ENCODE assay signal across 7 mouse cellular contexts in genomic region chr11:98035977-98036377, GRCm38 (mm10). TPM values are rescaled to one million over a fixed set of nuclear protein-coding genes. Genes with fewer than 3 reads are reported as not detected.
DNase-seq lines count a peak whose midpoint lies in the region; ATAC-seq and TF ChIP-seq lines count a peak whose summit lies in the region.

No protein-coding gene starts in this region.

- H3ac ChIP-seq in C2C12 (ENCODE audit: control insufficient read depth, insufficient read length, low read depth), result peak overlapping the region; percentile 27

- TF ChIP-seq CTCF in C2C12 (IDR thresholded peaks at IDR 0.05; ENCODE audit: control insufficient read depth, insufficient read depth, insufficient read length), result no peak
- TF ChIP-seq CTCF in G1E (IDR thresholded peaks at IDR 0.05; ENCODE audit: low read depth, low read length), result no peak

- under 1% methylated on average over 27 of the region's 27 CpGs for WGBS in heart, embryonic 13.5 days
- WGBS in limb, embryonic 15.5 days, result 4% methylated on average over 27 of the region's 27 CpGs
- 0% methylated on average over 26 of the region's 27 CpGs for WGBS in neural tube, embryonic 11.5 days

- H3K9ac ChIP-seq in heart, embryonic 13.5 days, result peak overlapping the region; percentile 74
- 0 out of 2 replicates have a peak overlapping the region, but pooled peaks have one; percentile 8 for H3K9ac ChIP-seq in limb, embryonic 15.5 days
- H3K9ac ChIP-seq in neural tube, embryonic 11.5 days (ENCODE audit: low read length), result peak overlapping the region; percentile 37

- H3K36me3 ChIP-seq in C2C12 (ENCODE audit: control insufficient read depth, insufficient read depth) (peaks cover 54% of the 10 kb centered on the region), G1E (replicated peaks) (peaks cover 14% of the 10 kb centered on the region)
- peaks cover 4% of the 10 kb centered on the region for H3K36me3 ChIP-seq in heart, embryonic 13.5 days
- peaks cover 4% of the 10 kb centered on the region for H3K36me3 ChIP-seq in limb, embryonic 15.5 days
- no peaks in the 10 kb centered on the region for H3K36me3 ChIP-seq in neural tube, embryonic 11.5 days (ENCODE audit: control insufficient read depth, insufficient read depth, low read length)

- H3K79me2 ChIP-seq in C2C12 (ENCODE audit: control insufficient read depth, insufficient read depth), result no peaks in the 10 kb centered on the region

- no peaks in the 10 kb centered on the region for H3K9me3 ChIP-seq in G1E (replicated peaks)
- no peaks in the 10 kb centered on the region for H3K9me3 ChIP-seq in heart, embryonic 13.5 days
- H3K9me3 ChIP-seq in limb, embryonic 15.5 days, result no peaks in the 10 kb centered on the region
- no peaks in the 10 kb centered on the region for H3K9me3 ChIP-seq in neural tube, embryonic 11.5 days (ENCODE audit: control insufficient read depth, low read length)

- H3K4me1 ChIP-seq in G1E (ENCODE audit: insufficient read depth, low read depth, low read length), result peaks cover 22% of the 10 kb centered on the region
- peaks cover 22% of the 10 kb centered on the region for H3K4me1 ChIP-seq in heart, embryonic 13.5 days
- peaks cover 28% of the 10 kb centered on the region for H3K4me1 ChIP-seq in limb, embryonic 15.5 days
- peaks cover 17% of the 10 kb centered on the region for H3K4me1 ChIP-seq in neural tube, embryonic 11.5 days (ENCODE audit: control insufficient read depth, insufficient read depth, low read length)

- no peak for DNase-seq in G1E (ENCODE audit: low spot score)
- DNase-seq in cerebellum, postnatal 36 days, result peak; percentile 67 to 71
- peak; percentile 77 for DNase-seq in neural tube, embryonic 11.5 days (ENCODE audit: low spot score)
- no peak for DNase-seq in layer of hippocampus, adult 9-11 months

- H3K4me3 ChIP-seq in C2C12 (ENCODE audit: insufficient read depth, poor library complexity, severe bottlenecking) (no peak overlapping the region), G1E (ENCODE audit: low read depth, low read length) (peak overlapping the region; percentile 57; the same call in 1 of the 2 replicates)
- H3K4me3 ChIP-seq in heart, embryonic 13.5 days, result peak overlapping the region; percentile 48
- H3K4me3 ChIP-seq in limb, embryonic 15.5 days, result peak overlapping the region; percentile 31
- H3K4me3 ChIP-seq in neural tube, embryonic 11.5 days (ENCODE audit: low read depth, low read length), result peak overlapping the region; percentile 23

- no peak overlapping the region for H3K27ac ChIP-seq in heart, embryonic 13.5 days (replicated peaks)
- H3K27ac ChIP-seq in limb, embryonic 15.5 days, result no peak overlapping the region
- peak overlapping the region; percentile 35; the same call in 1 of the 2 replicates for H3K27ac ChIP-seq in neural tube, embryonic 11.5 days (ENCODE audit: low read depth, low read length)

- ATAC-seq in G1E (ENCODE audit: extremely low read depth, insufficient number of reproducible peaks, low FRiP score, poor library complexity, severe bottlenecking), result no peak
- peak; percentile 39; the same call in 1 of the 2 replicates for ATAC-seq in heart, embryonic 13.5 days (ENCODE audit: extremely low read depth, insufficient number of reproducible peaks, low FRiP score, low TSS enrichment)
- peak; percentile 41 for ATAC-seq in limb, embryonic 15.5 days (ENCODE audit: insufficient number of reproducible peaks, low FRiP score, low TSS enrichment, low read depth)
- ATAC-seq in neural tube, embryonic 11.5 days (ENCODE audit: insufficient read depth, low FRiP score, low TSS enrichment), result peak; percentile 58

- peak overlapping the region; percentile 79 for H3K4me2 ChIP-seq in heart, embryonic 13.5 days
- peak overlapping the region; percentile 61 for H3K4me2 ChIP-seq in limb, embryonic 15.5 days
- H3K4me2 ChIP-seq in neural tube, embryonic 11.5 days (ENCODE audit: low read depth), result peak overlapping the region; percentile 57

- no peaks in the 10 kb centered on the region for H3K79me3 ChIP-seq in C2C12 (ENCODE audit: low read depth)

- H3K27me3 ChIP-seq in C2C12 (ENCODE audit: control insufficient read depth, insufficient read depth, insufficient read length), result no peaks in the 10 kb centered on the region
- H3K27me3 ChIP-seq in G1E (ENCODE audit: insufficient read depth, low read length), result peaks cover 57% of the 10 kb centered on the region
- peaks cover 31% of the 10 kb centered on the region for H3K27me3 ChIP-seq in heart, embryonic 13.5 days (replicated peaks)
- H3K27me3 ChIP-seq in limb, embryonic 15.5 days, result peaks cover 14% of the 10 kb centered on the region
- H3K27me3 ChIP-seq in neural tube, embryonic 11.5 days (ENCODE audit: control insufficient read depth, insufficient read depth, low read length), result peaks cover 2% of the 10 kb centered on the region; the same call in 1 of the 2 replicates

TF ChIP-seq in C2C12, 6 proteins besides CTCF, POLR2A, EP300 and RAD21:
- no peak for TF ChIP-seq CEBPB (IDR thresholded peaks at IDR 0.05; ENCODE audit: low read depth)
- TF ChIP-seq FOSL1 (IDR thresholded peaks at IDR 0.05; ENCODE audit: insufficient read depth, low read length, poor library complexity, severe bottlenecking), result peak; percentile 36
- no peak for TF ChIP-seq USF1 (IDR thresholded peaks at IDR 0.05; ENCODE audit: low read depth)
- peak; percentile 52 for TF ChIP-seq MYOD1 (IDR thresholded peaks at IDR 0.05; ENCODE audit: control insufficient read depth, insufficient read length, low read depth)
- TF ChIP-seq MAX (IDR thresholded peaks at IDR 0.05), result peak; percentile 55
- no peak for TF ChIP-seq MYOG (IDR thresholded peaks at IDR 0.05; ENCODE audit: control insufficient read depth, extremely low read depth, insufficient read length)

RNA-seq across cellular contexts. Expression of gene Rpl19, which starts 9.5 kb away (rescaled TPM):
- polyA plus RNA-seq in C2C12 (2012; fragmentation: generic; extraction: Trizol), result 3,682 TPM
- total RNA-seq in G1E (2014; fragmentation: Nextera tagmentation), result 3,100 and 3,267 TPM in 2 replicates
- 2,161 and 2,395 TPM in 2 replicates for total RNA-seq in G1E (2017)
- polyA plus RNA-seq in G1E (2012), result 2,216 and 2,673 TPM in 2 replicates
- polyA plus RNA-seq in heart, embryonic 13.5 days (2015; fragmentation: Nextera tagmentation; extraction: Ambion mirVana), result 676 and 751 TPM in 2 replicates
- polyA plus RNA-seq in limb, embryonic 15.5 days (2015; fragmentation: Nextera tagmentation; extraction: Ambion mirVana), result 1,005 and 1,062 TPM in 2 replicates
- 926 and 968 TPM in 2 replicates for polyA plus RNA-seq in neural tube, embryonic 11.5 days (2014; fragmentation: Nextera tagmentation; extraction: Ambion mirVana)

RNA-seq across cellular contexts. Expression of gene Cacnb1, which starts 13.1 kb away (rescaled TPM):
- 6.1 TPM for polyA plus RNA-seq in C2C12 (2012; fragmentation: generic; extraction: Trizol)
- total RNA-seq in G1E (2014; fragmentation: Nextera tagmentation), result 1.4 TPM in 1 of 2 replicates, not detected in the other
- total RNA-seq in G1E (2017), result 0.05 and 0.41 TPM in 2 replicates
- polyA plus RNA-seq in G1E (2012), result 0.61 and 0.63 TPM in 2 replicates
- polyA plus RNA-seq in heart, embryonic 13.5 days (2015; fragmentation: Nextera tagmentation; extraction: Ambion mirVana), result 6.0 and 6.7 TPM in 2 replicates
- polyA plus RNA-seq in limb, embryonic 15.5 days (2015; fragmentation: Nextera tagmentation; extraction: Ambion mirVana), result 19.6 and 31.1 TPM in 2 replicates
- 15.2 and 15.8 TPM in 2 replicates for polyA plus RNA-seq in neural tube, embryonic 11.5 days (2014; fragmentation: Nextera tagmentation; extraction: Ambion mirVana)

RNA-seq across cellular contexts. Expression of gene Stac2, which starts 17.3 kb away (rescaled TPM):
- 34.6 TPM for polyA plus RNA-seq in C2C12 (2012; fragmentation: generic; extraction: Trizol)
- total RNA-seq in G1E (2014; fragmentation: Nextera tagmentation), result not detected in 2 replicates
- 0.05 TPM in 1 of 2 replicates, not detected in the other for total RNA-seq in G1E (2017)
- not detected in 2 replicates for polyA plus RNA-seq in G1E (2012)
- 0.83 and 0.84 TPM in 2 replicates for polyA plus RNA-seq in heart, embryonic 13.5 days (2015; fragmentation: Nextera tagmentation; extraction: Ambion mirVana)
- polyA plus RNA-seq in limb, embryonic 15.5 days (2015; fragmentation: Nextera tagmentation; extraction: Ambion mirVana), result 0.68 TPM in 2 replicates
- 6.6 and 6.8 TPM in 2 replicates for polyA plus RNA-seq in neural tube, embryonic 11.5 days (2014; fragmentation: Nextera tagmentation; extraction: Ambion mirVana)

RNA-seq across cellular contexts. Expression of gene Arl5c, which starts 40.0 kb away (rescaled TPM):
- 0.54 TPM for polyA plus RNA-seq in C2C12 (2012; fragmentation: generic; extraction: Trizol)
- total RNA-seq in G1E (2014; fragmentation: Nextera tagmentation), result not detected in 2 replicates
- total RNA-seq in G1E (2017), result 0.44 TPM in 1 of 2 replicates, not detected in the other
- not detected in 2 replicates for polyA plus RNA-seq in G1E (2012)
- polyA plus RNA-seq in heart, embryonic 13.5 days (2015; fragmentation: Nextera tagmentation; extraction: Ambion mirVana), result 4.6 and 5.1 TPM in 2 replicates
- 13.8 and 16.4 TPM in 2 replicates for polyA plus RNA-seq in limb, embryonic 15.5 days (2015; fragmentation: Nextera tagmentation; extraction: Ambion mirVana)
- polyA plus RNA-seq in neural tube, embryonic 11.5 days (2014; fragmentation: Nextera tagmentation; extraction: Ambion mirVana), result 10.6 and 14.1 TPM in 2 replicates

RNA-seq across cellular contexts. Expression of gene Plxdc1, which starts 49.7 kb away (rescaled TPM):
- polyA plus RNA-seq in C2C12 (2012; fragmentation: generic; extraction: Trizol) (0.25 TPM), G1E (2012) (0.03 TPM in 2 replicates)
- total RNA-seq in G1E (2014; fragmentation: Nextera tagmentation) (not detected in 2 replicates), G1E (2017) (0.06 and 0.11 TPM in 2 replicates)
- polyA plus RNA-seq in heart, embryonic 13.5 days (2015; fragmentation: Nextera tagmentation; extraction: Ambion mirVana), result 0.23 and 0.44 TPM in 2 replicates
- 1.7 TPM in 2 replicates for polyA plus RNA-seq in limb, embryonic 15.5 days (2015; fragmentation: Nextera tagmentation; extraction: Ambion mirVana)
- polyA plus RNA-seq in neural tube, embryonic 11.5 days (2014; fragmentation: Nextera tagmentation; extraction: Ambion mirVana), result 0.24 TPM in 1 of 2 replicates, not detected in the other

Comparison
In these comparisons a context has a peak if more than half of its experiments do, and no peak if none do; other contexts are left out.
1. DNase-seq: peak in cerebellum, postnatal 36 days (2 of 2) and neural tube, embryonic 11.5 days (single experiment); none in G1E (single experiment) and layer of hippocampus, adult 9-11 months (single experiment).
2. H3K9ac ChIP-seq: peak in every context shown above with its lines; median percentile 74 in heart, embryonic 13.5 days; 37 in neural tube, embryonic 11.5 days; 8 in limb, embryonic 15.5 days.
3. Peak in every context shown above with its lines, with median percentiles within 50 percentile points of each other: H3K4me2 ChIP-seq.